16 mouse cellular contexts compared by ENCODE assay signal in genomic region chr15:102685791-102686190, GRCm38 (mm10). TPM values are rescaled to one million over a fixed set of nuclear protein-coding genes. Genes with fewer than 3 reads are reported as not detected.
DNase-seq lines count a peak whose midpoint lies in the region; ATAC-seq and TF ChIP-seq lines count a peak whose summit lies in the region.
"Had no signal": no experiment of that assay in that cellular context is flagged by ENCODE, and none has a peak within 500 bp of the region (broad histone marks: within the 10 kb centered on the region; RNA-seq: fewer than 3 reads in every experiment).

No protein-coding gene starts in this region.

- no peak overlapping the region for H3K4me2 ChIP-seq in forebrain, postnatal 0 days (ENCODE audit: low read depth)
- no peak overlapping the region for H3K4me2 ChIP-seq in forebrain, embryonic 13.5 days
- no peak overlapping the region for H3K4me2 ChIP-seq in midbrain, embryonic 15.5 days
- no peak overlapping the region for H3K4me2 ChIP-seq in kidney, embryonic 14.5 days (replicated peaks; ENCODE audit: low read depth, low read length)

- peak; percentile 39 for DNase-seq in forebrain, postnatal 0 days
- peak; percentile 12 for DNase-seq in right cerebral cortex, postnatal 4 days
- DNase-seq in right cerebral cortex, postnatal 10 days (ENCODE audit: low spot score in 2 of 2) = no peak
- DNase-seq: adrenal gland, adult 2 months; kidney, adult 18-20 months; kidney, postnatal 25 days; liver; liver, postnatal 0 days; lung, postnatal 10 days had no signal

- H3K27me3 ChIP-seq in forebrain, postnatal 0 days (ENCODE audit: insufficient read depth, low read length) = no peaks in the 10 kb centered on the region
- H3K27me3 ChIP-seq in forebrain, embryonic 13.5 days = peaks cover 24% of the 10 kb centered on the region; the same call in 1 of the 2 replicates
- peaks cover 9% of the 10 kb centered on the region; the same call in 1 of the 2 replicates for H3K27me3 ChIP-seq in midbrain, embryonic 15.5 days (replicated peaks)
- H3K27me3 ChIP-seq in kidney, embryonic 14.5 days (ENCODE audit: control insufficient read depth, insufficient read depth, low read length) = no peaks in the 10 kb centered on the region; the same call in 1 of the 2 replicates

- H3K4me3 ChIP-seq in forebrain, postnatal 0 days (ENCODE audit: low read depth, low read length) = no peak overlapping the region
- H3K4me3 ChIP-seq in forebrain, embryonic 13.5 days = no peak overlapping the region
- H3K4me3 ChIP-seq in midbrain, embryonic 15.5 days = no peak overlapping the region
- no peak overlapping the region for H3K4me3 ChIP-seq in kidney, embryonic 14.5 days (ENCODE audit: low read length)
- H3K4me3 ChIP-seq: heart, embryonic 10.5 days; megakaryocyte, embryonic 14.5 days had no signal

- WGBS in forebrain, postnatal 0 days = 4% methylated on average over 4 of the region's 4 CpGs
- WGBS in forebrain, embryonic 13.5 days = 5% methylated on average over 4 of the region's 4 CpGs
- WGBS in midbrain, embryonic 15.5 days = 10% methylated on average over 4 of the region's 4 CpGs
- 25% methylated on average over 4 of the region's 4 CpGs for WGBS in kidney, embryonic 14.5 days

- no peaks in the 10 kb centered on the region for H3K36me3 ChIP-seq in forebrain, postnatal 0 days (ENCODE audit: insufficient read depth)
- no peaks in the 10 kb centered on the region for H3K36me3 ChIP-seq in forebrain, embryonic 13.5 days (ENCODE audit: poor library complexity, severe bottlenecking)
- H3K36me3 ChIP-seq in midbrain, embryonic 15.5 days (replicated peaks) = no peaks in the 10 kb centered on the region
- H3K36me3 ChIP-seq in kidney, embryonic 14.5 days (ENCODE audit: control insufficient read depth, insufficient read depth, low read length) = no peaks in the 10 kb centered on the region
- H3K36me3 ChIP-seq: heart, embryonic 10.5 days had no signal

- H3K27ac ChIP-seq in forebrain, postnatal 0 days (ENCODE audit: low read depth, low read length) = 0 out of 2 replicates have a peak overlapping the region, but pooled peaks have one; percentile 21
- H3K27ac ChIP-seq in forebrain, embryonic 13.5 days = no peak overlapping the region
- no peak overlapping the region for H3K27ac ChIP-seq in midbrain, embryonic 15.5 days
- no peak overlapping the region for H3K27ac ChIP-seq in kidney, embryonic 14.5 days (ENCODE audit: low read depth, low read length)
- H3K27ac ChIP-seq: heart, embryonic 10.5 days; stomach, postnatal 0 days had no signal

- peak; percentile 46; the same call in 1 of the 2 replicates for ATAC-seq in forebrain, postnatal 0 days
- no peak for ATAC-seq in forebrain, embryonic 13.5 days
- ATAC-seq in midbrain, embryonic 15.5 days (replicated peaks) = 0 out of 2 replicates have a peak, but pooled peaks have one; percentile 33
- ATAC-seq in megakaryocyte progenitor cell, adult 5-6 weeks (replicated peaks; ENCODE audit: poor library complexity) = no peak
- no peak for ATAC-seq in kidney, embryonic 14.5 days (ENCODE audit: low FRiP score, low TSS enrichment)
- ATAC-seq: liver, postnatal 0 days had no signal

- no peaks in the 10 kb centered on the region for H3K9me3 ChIP-seq in forebrain, postnatal 0 days (ENCODE audit: low read length)
- H3K9me3 ChIP-seq in forebrain, embryonic 13.5 days (replicated peaks) = no peaks in the 10 kb centered on the region
- no peaks in the 10 kb centered on the region for H3K9me3 ChIP-seq in midbrain, embryonic 15.5 days
- H3K9me3 ChIP-seq in kidney, embryonic 14.5 days (ENCODE audit: control insufficient read depth, low read length) = no peaks in the 10 kb centered on the region
- H3K9me3 ChIP-seq: heart, embryonic 10.5 days; megakaryocyte, embryonic 14.5 days had no signal

- TF ChIP-seq CTCF in forebrain, postnatal 0 days (IDR thresholded peaks at IDR 0.05; ENCODE audit: low read depth) = no peak

- peaks cover 13% of the 10 kb centered on the region; the same call in 1 of the 2 replicates for H3K4me1 ChIP-seq in forebrain, postnatal 0 days (ENCODE audit: insufficient read depth)
- H3K4me1 ChIP-seq in forebrain, embryonic 13.5 days = peaks cover 15% of the 10 kb centered on the region
- H3K4me1 ChIP-seq in midbrain, embryonic 15.5 days = peaks cover 13% of the 10 kb centered on the region
- no peaks in the 10 kb centered on the region for H3K4me1 ChIP-seq in kidney, embryonic 14.5 days (ENCODE audit: control insufficient read depth, insufficient read depth, low read length)

- 0 out of 2 replicates have a peak overlapping the region, but pooled peaks have one; percentile 6 for H3K9ac ChIP-seq in forebrain, postnatal 0 days
- no peak overlapping the region for H3K9ac ChIP-seq in forebrain, embryonic 13.5 days
- no peak overlapping the region for H3K9ac ChIP-seq in midbrain, embryonic 15.5 days
- no peak overlapping the region for H3K9ac ChIP-seq in kidney, embryonic 14.5 days (ENCODE audit: low read depth, low read length)
- H3K9ac ChIP-seq: liver, postnatal 0 days had no signal

RNA-seq across cellular contexts. Expression of gene Atp5g2, which starts 13.6 kb away (rescaled TPM):
- total RNA-seq in forebrain, postnatal 0 days (2014; rRNA removed) = 75.2 and 170 TPM in 2 replicates
- polyA plus RNA-seq in forebrain, postnatal 0 days (2015; fragmentation: Nextera tagmentation; extraction: Ambion mirVana) = 63.5 and 75.3 TPM in 2 replicates
- polyA plus RNA-seq in forebrain, embryonic 13.5 days (2015; fragmentation: Nextera tagmentation; extraction: Ambion mirVana) = 52.3 and 79.6 TPM in 2 replicates
- 39.5 and 43.4 TPM in 2 replicates for polyA plus RNA-seq in midbrain, embryonic 15.5 days (2015; fragmentation: Nextera tagmentation; extraction: Ambion mirVana)
- 58.2 and 76.2 TPM in 2 replicates for total RNA-seq in megakaryocyte progenitor cell, adult 5-6 weeks (2015)
- 57.1 and 73.8 TPM in 2 replicates for total RNA-seq in megakaryocyte progenitor cell, adult 5-6 weeks (2017)
- polyA plus RNA-seq in kidney, embryonic 14.5 days (2014; fragmentation: Nextera tagmentation; extraction: Ambion mirVana) = 90.0 and 124 TPM in 2 replicates

RNA-seq across cellular contexts. Expression of gene Calcoco1, which starts 36.2 kb away (rescaled TPM):
- 42.6 and 47.1 TPM in 2 replicates for total RNA-seq in forebrain, postnatal 0 days (2014; rRNA removed)
- polyA plus RNA-seq in forebrain, postnatal 0 days (2015; fragmentation: Nextera tagmentation; extraction: Ambion mirVana) = 33.5 and 36.9 TPM in 2 replicates
- 45.0 and 48.7 TPM in 2 replicates for polyA plus RNA-seq in forebrain, embryonic 13.5 days (2015; fragmentation: Nextera tagmentation; extraction: Ambion mirVana)
- polyA plus RNA-seq in midbrain, embryonic 15.5 days (2015; fragmentation: Nextera tagmentation; extraction: Ambion mirVana) = 41.9 and 43.0 TPM in 2 replicates
- total RNA-seq in megakaryocyte progenitor cell, adult 5-6 weeks (2015) = 12.0 and 16.8 TPM in 2 replicates
- 9.2 and 10.8 TPM in 2 replicates for total RNA-seq in megakaryocyte progenitor cell, adult 5-6 weeks (2017)
- polyA plus RNA-seq in kidney, embryonic 14.5 days (2014; fragmentation: Nextera tagmentation; extraction: Ambion mirVana) = 26.1 and 41.3 TPM in 2 replicates

Comparison
In these comparisons a context has a peak if more than half of its experiments do, and no peak if none do; other contexts are left out.
1. ATAC-seq: peak in forebrain, postnatal 0 days (single experiment) and midbrain, embryonic 15.5 days (single experiment); none in forebrain, embryonic 13.5 days (single experiment), megakaryocyte progenitor cell, adult 5-6 weeks (single experiment) and kidney, embryonic 14.5 days (single experiment).
2. DNase-seq: peak in forebrain, postnatal 0 days (single experiment) and right cerebral cortex, postnatal 4 days (single experiment); none in right cerebral cortex, postnatal 10 days (0 of 2).